Mouse (Mus musculus): ENCODE data around the gene Fam120c. TPM values are rescaled to one million over a fixed set of nuclear protein-coding genes. Genes with fewer than 3 reads are reported as not detected.

Gene Fam120c
- total and polyA plus RNA-seq, 2 experiments from 2014 or later = 6.3 to 16.6 TPM

DNA sequence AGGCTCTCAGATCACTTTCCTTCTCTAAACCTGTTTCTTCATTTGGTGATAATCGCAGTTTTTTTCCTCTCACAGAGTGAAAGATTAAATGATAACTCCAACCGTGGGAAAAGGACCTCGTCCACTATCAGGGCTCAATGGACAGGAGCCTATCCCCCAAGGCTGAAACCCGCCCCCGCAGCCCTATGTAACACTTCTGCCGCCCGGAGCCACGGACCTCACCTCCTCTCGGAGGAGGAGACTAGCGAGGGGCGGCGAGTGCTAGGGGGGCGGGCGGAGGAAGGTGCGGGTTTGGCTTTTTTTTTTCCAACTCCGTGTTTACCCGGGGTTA lies 176.1 kb downstream of the Fam120c start:
- Histone ChIP-seq H3K36me3 (ENCODE audit: insufficient read depth) (no peaks in the 10 kb centered on the region), H3K27me3 (ENCODE audit: insufficient read depth, low read length) (no peaks in the 10 kb centered on the region), H3K4me3 (ENCODE audit: low read depth, low read length) (peak overlapping the region; percentile 50), H3K9me3 (ENCODE audit: low read length) (no peaks in the 10 kb centered on the region), H3K27ac (ENCODE audit: low read depth, low read length) (peak overlapping the region; percentile 96), H3K4me2 (ENCODE audit: low read depth) (peak overlapping the region; percentile 39), H3K4me1 (ENCODE audit: insufficient read depth) (no peaks in the 10 kb centered on the region), H3K9ac (peak overlapping the region; percentile 66)
- no peak for DNase-seq
- TF ChIP-seq CTCF (IDR thresholded peaks at IDR 0.05; ENCODE audit: low read depth) = no peak
- 34% methylated on average over 17 of the region's 17 CpGs for WGBS
- ATAC-seq = no peak

DNA sequence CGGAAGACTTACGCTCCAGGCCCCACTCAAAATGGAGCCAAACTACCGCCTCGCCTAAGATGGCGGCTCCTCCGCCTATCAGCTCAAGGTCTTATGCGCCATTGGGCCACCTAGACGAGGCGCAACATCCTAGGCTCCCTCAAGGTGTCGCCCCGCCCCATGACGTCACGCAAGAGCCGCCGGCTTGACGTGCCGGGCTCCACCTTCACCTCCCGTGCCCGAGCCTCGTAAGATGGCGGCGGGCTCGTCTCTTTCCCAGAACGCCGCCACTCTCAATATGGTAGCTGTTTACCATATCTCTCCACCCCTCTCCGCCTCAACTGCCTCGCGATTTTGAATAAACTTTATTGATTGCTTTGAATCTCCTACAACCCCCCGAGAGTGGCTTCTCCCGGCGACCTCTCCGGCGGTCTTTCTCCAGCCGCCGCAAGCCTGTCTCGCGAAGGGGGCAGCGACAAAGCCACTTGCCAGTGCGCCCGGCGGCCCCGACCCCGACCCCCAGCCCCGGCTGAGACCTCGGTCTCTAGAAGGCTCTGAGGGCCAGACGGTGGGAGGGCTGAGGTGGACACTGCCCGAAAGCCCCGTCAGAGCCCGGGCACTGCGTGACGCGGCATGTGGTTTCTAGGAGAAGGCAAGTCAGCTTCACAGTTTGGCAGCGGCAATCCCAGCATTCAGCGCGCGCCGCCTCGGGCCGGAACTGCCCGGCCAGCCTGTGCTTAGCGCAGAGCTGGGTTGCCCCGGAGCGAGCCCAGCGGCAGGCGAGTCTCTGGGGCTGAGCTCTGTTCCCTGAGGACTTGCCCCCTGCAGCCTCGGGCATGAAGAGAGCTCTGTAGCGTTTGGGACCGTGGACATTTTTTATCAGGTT lies 176.7 kb downstream of the Fam120c start, which contains the start of gene Phf8:
Gene Phf8, plus strand, starts transcription at position 215 of the 865 bp plus-strand sequence.
- peak within 1 kb of the TSS; percentile 50 for H3K4me3 ChIP-seq (ENCODE audit: low read depth, low read length)
- WGBS = 23% methylated on average over 67 of the region's 68 CpGs

More for the DNA sequence above, 176.7 kb downstream of the Fam120c start, which contains the start of gene Phf8:
- Histone ChIP-seq H3K4me2 (ENCODE audit: low read depth) (peak within 1 kb of the TSS; percentile 55), H3K4me1 (ENCODE audit: insufficient read depth) (no peaks in the 10 kb centered on the region), H3K9ac (peak within 1 kb of the TSS; percentile 66), H3K36me3 (ENCODE audit: insufficient read depth) (no peaks in the 10 kb centered on the region), H3K27me3 (ENCODE audit: insufficient read depth, low read length) (no peaks in the 10 kb centered on the region), H3K27ac (ENCODE audit: low read depth, low read length) (peak within 1 kb of the TSS; percentile 96), H3K9me3 (ENCODE audit: low read length) (no peaks in the 10 kb centered on the region)
- peak; percentile 96 for ATAC-seq
- peak; percentile 96 for DNase-seq
- TF ChIP-seq CTCF (IDR thresholded peaks at IDR 0.05; ENCODE audit: low read depth) = peak; percentile 39

Other genes starting within 250 kb of the Fam120c start
- 42.9 and 47.0 TPM in 2 replicates for gene Tsr2, start 247.6 kb upstream of the Fam120c start, total RNA-seq (2014; rRNA removed)
- 45.5 and 46.1 TPM in 2 replicates for gene Tsr2, start 247.6 kb upstream of the Fam120c start, polyA plus RNA-seq (2015; fragmentation: Nextera tagmentation; extraction: Ambion mirVana)
- gene Wnk3, start 146.1 kb upstream of the Fam120c start, total RNA-seq (2014; rRNA removed) = 64.2 and 74.7 TPM in 2 replicates
- gene Wnk3, start 146.1 kb upstream of the Fam120c start, polyA plus RNA-seq (2015; fragmentation: Nextera tagmentation; extraction: Ambion mirVana) = 7.8 and 10.0 TPM in 2 replicates
- 15.5 and 21.4 TPM in 2 replicates for gene Phf8, start 176.5 kb downstream of the Fam120c start, total RNA-seq (2014; rRNA removed)
- 6.1 and 7.4 TPM in 2 replicates for gene Phf8, start 176.5 kb downstream of the Fam120c start, polyA plus RNA-seq (2015; fragmentation: Nextera tagmentation; extraction: Ambion mirVana)